Mouse (Mus musculus): ENCODE measurements around the gene Hoxc13. TPM values are rescaled to one million over a fixed set of nuclear protein-coding genes. Genes with fewer than 3 reads are reported as not detected.

Hoxc13 gene
- polyA plus RNA-seq (2014; fragmentation: Illumina TruSeq; extraction: RNeasy Lipid Tissue Mini Kit (QIAGEN cat#74804); ENCODE audit: low read depth, low replicate concordance), result not detected

GRCm38 (mm10) chr15:102921053-102922011, at the start of gene Hoxc13:
Hoxc13 (plus strand) TSS chr15:102921103.

GRCm38 (mm10) chr15:102936279-102936972, 15.5 kb downstream of the Hoxc13 start, which contains the start of gene Hoxc12:
Hoxc12 (plus strand) TSS chr15:102936757.

DNA sequence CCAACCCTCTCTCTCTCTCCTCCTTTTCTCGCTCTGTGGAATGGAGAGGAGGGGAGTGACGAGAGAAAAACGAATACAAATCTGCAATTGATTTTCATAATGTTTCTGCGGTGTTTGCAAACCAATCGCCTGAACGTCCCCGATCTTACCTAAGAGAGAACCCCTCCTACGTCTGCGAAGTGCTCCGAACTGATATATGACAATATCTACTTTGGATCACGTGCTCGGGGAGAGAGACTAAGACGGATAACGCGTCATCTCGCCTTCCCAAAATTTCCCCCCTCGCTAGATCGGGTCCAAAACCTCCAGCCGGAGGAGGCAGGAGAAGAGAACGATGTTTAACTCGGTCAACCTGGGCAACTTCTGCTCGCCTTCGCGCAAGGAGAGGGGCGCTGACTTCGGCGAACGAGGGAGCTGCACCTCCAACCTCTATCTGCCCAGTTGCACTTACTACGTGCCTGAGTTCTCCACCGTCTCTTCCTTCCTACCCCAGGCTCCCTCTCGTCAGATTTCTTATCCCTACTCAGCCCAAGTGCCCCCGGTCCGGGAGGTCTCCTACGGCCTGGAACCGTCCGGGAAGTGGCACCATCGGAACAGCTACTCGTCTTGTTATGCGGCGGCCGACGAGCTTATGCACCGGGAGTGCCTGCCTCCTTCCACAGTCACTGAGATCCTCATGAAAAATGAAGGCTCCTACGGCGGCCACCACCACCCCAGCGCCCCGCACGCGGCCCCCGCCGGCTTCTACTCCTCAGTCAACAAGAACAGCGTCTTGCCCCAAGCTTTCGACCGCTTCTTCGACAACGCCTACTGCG, 33.5 kb downstream of the Hoxc13 start, which contains the start of gene Hoxc11:
TSS of gene Hoxc11 (plus strand) at position 236 of the 815 bp plus-strand sequence.

DNA sequence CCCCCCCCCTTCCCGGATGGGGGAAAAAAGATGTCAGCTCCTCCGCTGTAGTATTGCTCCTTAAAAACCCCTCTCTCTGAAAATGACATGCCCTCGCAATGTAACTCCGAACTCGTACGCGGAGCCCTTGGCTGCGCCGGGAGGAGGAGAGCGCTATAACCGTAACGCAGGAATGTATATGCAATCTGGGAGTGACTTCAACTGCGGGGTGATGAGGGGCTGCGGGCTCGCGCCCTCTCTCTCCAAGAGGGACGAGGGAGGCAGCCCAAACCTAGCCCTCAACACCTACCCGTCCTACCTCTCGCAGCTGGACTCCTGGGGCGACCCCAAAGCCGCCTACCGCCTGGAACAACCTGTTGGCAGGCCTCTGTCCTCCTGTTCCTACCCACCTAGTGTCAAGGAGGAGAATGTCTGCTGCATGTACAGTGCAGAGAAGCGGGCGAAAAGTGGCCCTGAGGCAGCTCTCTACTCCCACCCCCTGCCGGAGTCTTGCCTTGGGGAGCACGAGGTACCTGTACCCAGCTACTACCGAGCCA, 45.9 kb downstream of the Hoxc13 start, which contains the start of gene Hoxc10:
TSS of gene Hoxc10 (plus strand) at position 21 of the 536 bp plus-strand sequence.

GRCm38 (mm10) chr15:102967312-102967510, 46.3 kb downstream of the Hoxc13 start, which contains the start of gene Hoxc5:
Hoxc5 (plus strand) TSS chr15:102967443.

DNA sequence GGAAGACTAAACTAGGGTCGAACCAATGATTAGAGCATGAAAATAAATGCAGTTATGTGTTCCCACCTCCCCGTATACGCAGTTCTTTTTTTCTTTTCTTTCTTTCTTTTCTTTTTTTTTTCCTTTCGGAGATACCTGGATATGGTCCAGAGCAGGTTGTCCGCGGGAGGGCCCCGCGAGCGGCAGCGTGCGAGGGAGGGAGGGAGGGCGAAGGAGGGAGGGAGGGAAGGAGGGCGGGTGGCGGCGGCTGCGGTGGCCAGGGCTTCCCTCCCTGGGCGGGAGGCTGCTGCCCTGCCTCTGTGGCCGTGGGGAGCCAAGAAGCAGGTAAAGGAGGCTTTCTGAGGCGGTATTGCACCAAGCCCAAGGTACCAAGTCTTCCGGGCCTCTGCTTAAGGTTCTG, 55.3 kb downstream of the Hoxc13 start, which contains the start of gene Hoxc9:
TSS of gene Hoxc9 (plus strand) at position 269 of the 400 bp plus-strand sequence.

Other genes starting within 250 kb of the Hoxc13 start
- 5.0 TPM for gene Atp5g2, start 248.8 kb upstream of the Hoxc13 start, polyA plus RNA-seq (2014; fragmentation: Illumina TruSeq; extraction: RNeasy Lipid Tissue Mini Kit (QIAGEN cat#74804); ENCODE audit: low read depth, low replicate concordance)
- gene Calcoco1, start 198.9 kb upstream of the Hoxc13 start, polyA plus RNA-seq (2014; fragmentation: Illumina TruSeq; extraction: RNeasy Lipid Tissue Mini Kit (QIAGEN cat#74804); ENCODE audit: low read depth, low replicate concordance), result 23.1 TPM
- gene Hoxc12, start 15.7 kb downstream of the Hoxc13 start, polyA plus RNA-seq (2014; fragmentation: Illumina TruSeq; extraction: RNeasy Lipid Tissue Mini Kit (QIAGEN cat#74804); ENCODE audit: low read depth, low replicate concordance), result not detected
- not detected for gene Hoxc11, start 33.3 kb downstream of the Hoxc13 start, polyA plus RNA-seq (2014; fragmentation: Illumina TruSeq; extraction: RNeasy Lipid Tissue Mini Kit (QIAGEN cat#74804); ENCODE audit: low read depth, low replicate concordance)
- gene Hoxc10, start 45.7 kb downstream of the Hoxc13 start, polyA plus RNA-seq (2014; fragmentation: Illumina TruSeq; extraction: RNeasy Lipid Tissue Mini Kit (QIAGEN cat#74804); ENCODE audit: low read depth, low replicate concordance), result 0.35 TPM
- gene Hoxc5, start 46.3 kb downstream of the Hoxc13 start, polyA plus RNA-seq (2014; fragmentation: Illumina TruSeq; extraction: RNeasy Lipid Tissue Mini Kit (QIAGEN cat#74804); ENCODE audit: low read depth, low replicate concordance), result 0.39 TPM
- gene Hoxc9, start 55.3 kb downstream of the Hoxc13 start, polyA plus RNA-seq (2014; fragmentation: Illumina TruSeq; extraction: RNeasy Lipid Tissue Mini Kit (QIAGEN cat#74804); ENCODE audit: low read depth, low replicate concordance), result 1.0 TPM
- gene Hoxc8, start 69.5 kb downstream of the Hoxc13 start, polyA plus RNA-seq (2014; fragmentation: Illumina TruSeq; extraction: RNeasy Lipid Tissue Mini Kit (QIAGEN cat#74804); ENCODE audit: low read depth, low replicate concordance), result 1.8 TPM
- gene Hoxc6, start 77.2 kb downstream of the Hoxc13 start, polyA plus RNA-seq (2014; fragmentation: Illumina TruSeq; extraction: RNeasy Lipid Tissue Mini Kit (QIAGEN cat#74804); ENCODE audit: low read depth, low replicate concordance), result 1.1 TPM
- gene Hoxc4, start 97.8 kb downstream of the Hoxc13 start, polyA plus RNA-seq (2014; fragmentation: Illumina TruSeq; extraction: RNeasy Lipid Tissue Mini Kit (QIAGEN cat#74804); ENCODE audit: low read depth, low replicate concordance), result 0.34 TPM
- 2.7 TPM for gene Smug1, start 246.0 kb downstream of the Hoxc13 start, polyA plus RNA-seq (2014; fragmentation: Illumina TruSeq; extraction: RNeasy Lipid Tissue Mini Kit (QIAGEN cat#74804); ENCODE audit: low read depth, low replicate concordance)

Measured in testis, adult 10 weeks (tissue).